Mouse (Mus musculus) neural tube, embryonic 12.5 days (tissue): ENCODE measurements around the gene Gm11444. TPM values are rescaled to one million over a fixed set of nuclear protein-coding genes. Genes with fewer than 3 reads are reported as not detected.

Source experiments
- ATAC-seq: fragments of 200-750 bp; cut with Nextera tagmentation; 2 replicates; pipeline ENCODE4 v1.8.0; 2017; ENCODE audit warnings: low read depth, mild to moderate bottlenecking, moderate TSS enrichment, moderate library complexity; ENCODE audit not compliant: low FRiP score
- H3K27ac ChIP-seq: fragments of 300-500 bp; sonication (generic); 2 replicates; pipeline ENCODE4 v1.5.1; 2016
- H3K27me3 ChIP-seq: fragments of 300-500 bp; sonication (generic); replicated peaks from 2 replicates; pipeline ENCODE4 v1.6.1; 2016; ENCODE audit warnings: mild to moderate bottlenecking
- H3K36me3 ChIP-seq: fragments of 300-500 bp; sonication (generic); 2 replicates; pipeline ENCODE4 v1.6.1; 2016; ENCODE audit warnings: mild to moderate bottlenecking
- H3K4me1 ChIP-seq: fragments of 300-500 bp; sonication (generic); 2 replicates; pipeline ENCODE4 v1.6.1; 2016
- H3K4me2 ChIP-seq: fragments of 300-500 bp; sonication (generic); replicated peaks from 2 replicates; pipeline ENCODE4 v1.6.1; 2016; ENCODE audit warnings: mild to moderate bottlenecking
- H3K4me3 ChIP-seq: fragments of 300-500 bp; sonication (generic); 2 replicates; pipeline ENCODE4 v1.5.1; 2016
- H3K9ac ChIP-seq: fragments of 300-500 bp; sonication (generic); 2 replicates; pipeline ENCODE4 v1.6.1; 2016; ENCODE audit warnings: mild to moderate bottlenecking
- H3K9me3 ChIP-seq: fragments of 300-500 bp; sonication (generic); 2 replicates; pipeline ENCODE4 v1.6.1; 2016; ENCODE audit warnings: mild to moderate bottlenecking
- WGBS: fragments of 180-500 bp; shearing (Covaris S2); methylation state at CpG from one replicate; pipeline ENCODE4 v1.1.7; 2016; 5-methylcytosine and 5-hydroxymethylcytosine counted together
- polyA plus RNA-seq: library from polyadenylated mRNA; unstranded; fragments of >200 nt; fragmentation: Nextera tagmentation; extraction: Ambion mirVana; gene quantifications from 2 replicates; pipeline ENCODE4 v1.2.1, GENCODE M21; 2016

The Gm11444 gene
- polyA plus RNA-seq, 1 experiment from 2014 or later, result not detected

DNA sequence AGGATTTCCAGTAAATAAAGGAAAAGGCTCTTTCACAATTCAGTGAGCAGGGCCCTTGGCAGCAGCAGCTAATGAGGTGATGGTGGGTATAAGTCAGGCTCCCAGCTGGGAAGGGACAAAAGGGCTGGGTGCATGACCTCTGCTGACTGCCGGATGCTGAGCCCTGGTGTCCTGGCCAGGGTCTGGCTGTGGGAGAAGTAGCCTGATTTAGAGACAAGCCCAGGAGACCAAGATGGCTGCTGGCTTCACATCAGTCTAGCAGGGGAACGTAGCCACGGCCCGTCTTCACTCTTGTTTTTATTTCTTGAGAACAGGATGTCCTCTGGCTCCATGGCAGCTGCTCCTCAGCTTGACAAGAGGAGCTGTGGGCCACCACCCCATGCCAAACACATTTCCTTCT is 3.6 kb downstream of the Gm11444 start:
- no peak overlapping the region for H3K4me2 ChIP-seq
- H3K9ac ChIP-seq, result no peak overlapping the region
- no peaks in the 10 kb centered on the region for H3K9me3 ChIP-seq
- no peak overlapping the region for H3K27ac ChIP-seq
- peaks cover 50% of the 10 kb centered on the region for H3K27me3 ChIP-seq
- H3K4me3 ChIP-seq, result no peak overlapping the region
- H3K36me3 ChIP-seq, result no peaks in the 10 kb centered on the region
- ATAC-seq, result no peak
- H3K4me1 ChIP-seq, result peaks cover 18% of the 10 kb centered on the region
- WGBS, result 45% methylated on average over 4 of the region's 4 CpGs

GRCm38 (mm10) chr11:85845921-85846320 is 4.2 kb downstream of the Gm11444 start:
- WGBS, result 43% methylated on average over 5 of the region's 5 CpGs
- H3K27ac ChIP-seq, result no peak overlapping the region
- no peaks in the 10 kb centered on the region for H3K9me3 ChIP-seq
- no peak overlapping the region for H3K4me3 ChIP-seq
- no peak overlapping the region for H3K9ac ChIP-seq
- no peaks in the 10 kb centered on the region for H3K36me3 ChIP-seq
- ATAC-seq, result no peak
- H3K4me2 ChIP-seq, result no peak overlapping the region
- H3K27me3 ChIP-seq, result peaks cover 55% of the 10 kb centered on the region
- peaks cover 18% of the 10 kb centered on the region for H3K4me1 ChIP-seq

DNA sequence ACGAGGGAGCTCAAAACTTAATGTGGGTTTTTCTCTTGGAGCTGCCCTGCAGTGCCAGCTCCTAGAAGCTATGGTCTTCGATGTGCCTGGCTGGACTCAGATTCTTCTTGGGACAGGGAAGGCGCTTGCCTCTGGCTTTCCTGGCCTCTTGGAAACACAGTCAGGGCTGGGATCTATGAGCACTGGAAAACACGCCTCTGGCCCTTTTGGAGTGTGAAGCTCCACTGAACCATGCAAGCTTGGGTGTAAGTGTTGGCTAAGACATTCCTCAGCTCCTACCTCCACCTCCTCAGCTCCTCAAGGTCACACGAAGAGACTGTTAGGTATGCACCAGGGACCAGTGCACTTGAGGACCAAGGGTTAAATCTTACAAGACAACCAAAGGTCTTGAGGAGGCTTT is 5.2 kb downstream of the Gm11444 start:
- Histone ChIP-seq H3K4me1 (peaks cover 18% of the 10 kb centered on the region), H3K9me3 (no peaks in the 10 kb centered on the region), H3K4me2 (peak overlapping the region; percentile 76), H3K9ac (0 out of 2 replicates have a peak overlapping the region, but pooled peaks have one; percentile 46), H3K27me3 (peaks cover 62% of the 10 kb centered on the region), H3K4me3 (no peak overlapping the region), H3K36me3 (no peaks in the 10 kb centered on the region), H3K27ac (no peak overlapping the region)
- no peak for ATAC-seq
- 30% methylated on average over 5 of the region's 5 CpGs for WGBS

GRCm38 (mm10) chr11:85844144-85844965 is 5.8 kb downstream of the Gm11444 start:
- Histone ChIP-seq H3K9me3 (no peaks in the 10 kb centered on the region), H3K36me3 (no peaks in the 10 kb centered on the region), H3K27me3 (peaks cover 66% of the 10 kb centered on the region), H3K4me1 (peaks cover 18% of the 10 kb centered on the region), H3K4me2 (peak overlapping the region; percentile 76), H3K4me3 (peak overlapping the region; percentile 44), H3K9ac (peak overlapping the region; percentile 46), H3K27ac (no peak overlapping the region)
- peak; percentile 51 for ATAC-seq
- WGBS, result under 1% methylated on average over 54 of the region's 54 CpGs

- peak overlapping the region; percentile 41; the same call in 1 of the 2 replicates for H3K9ac ChIP-seq
- no peaks in the 10 kb centered on the region for H3K9me3 ChIP-seq
- H3K27me3 ChIP-seq, result peaks cover 74% of the 10 kb centered on the region
- H3K36me3 ChIP-seq, result no peaks in the 10 kb centered on the region
- peak overlapping the region; percentile 44 for H3K4me3 ChIP-seq
- under 1% methylated on average over 18 of the region's 18 CpGs for WGBS
- H3K27ac ChIP-seq, result no peak overlapping the region
- peak; percentile 45 for ATAC-seq
- H3K4me2 ChIP-seq, result peak overlapping the region; percentile 76
- H3K4me1 ChIP-seq, result peaks cover 18% of the 10 kb centered on the region
Observed at GRCm38 (mm10) chr11:85843347-85843692, 6.8 kb downstream of the Gm11444 start.

- Histone ChIP-seq H3K9ac (no peak overlapping the region), H3K4me3 (peak overlapping the region; percentile 44; the same call in 1 of the 2 replicates), H3K4me1 (peaks cover 24% of the 10 kb centered on the region), H3K4me2 (peak overlapping the region; percentile 76), H3K27me3 (peaks cover 80% of the 10 kb centered on the region), H3K36me3 (no peaks in the 10 kb centered on the region), H3K9me3 (no peaks in the 10 kb centered on the region), H3K27ac (no peak overlapping the region)
- ATAC-seq, result no peak
- 5% methylated on average over 24 of the region's 24 CpGs for WGBS
Observed at GRCm38 (mm10) chr11:85842596-85843346, 7.4 kb downstream of the Gm11444 start.

DNA sequence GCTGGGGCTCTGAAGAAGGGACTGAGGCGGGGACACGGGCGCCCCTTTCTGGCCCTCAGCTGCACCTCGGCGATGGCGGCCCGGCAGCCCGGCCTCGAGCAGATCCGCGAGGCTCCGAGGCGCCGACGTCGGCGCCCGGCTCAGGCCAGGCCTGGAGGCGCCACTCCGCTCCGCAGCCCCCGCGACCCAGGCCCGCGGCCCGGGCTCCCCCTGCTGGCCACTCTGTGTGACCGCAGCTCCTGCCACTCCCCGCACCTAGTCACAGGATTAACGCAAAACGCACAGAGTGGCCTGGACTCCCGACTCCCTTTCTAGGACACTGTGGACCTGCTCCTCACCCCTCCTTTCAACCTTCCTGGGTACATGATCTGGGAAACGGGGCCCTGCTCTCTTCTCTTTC is 8.2 kb downstream of the Gm11444 start:
- H3K36me3 ChIP-seq, result no peaks in the 10 kb centered on the region
- peak; percentile 63 for ATAC-seq
- peak overlapping the region; percentile 48 for H3K9ac ChIP-seq
- peak overlapping the region; percentile 30 for H3K4me3 ChIP-seq
- H3K4me2 ChIP-seq, result peak overlapping the region; percentile 76
- no peak overlapping the region for H3K27ac ChIP-seq
- H3K9me3 ChIP-seq, result no peaks in the 10 kb centered on the region
- peaks cover 26% of the 10 kb centered on the region for H3K4me1 ChIP-seq
- WGBS, result under 1% methylated on average over 32 of the region's 32 CpGs
- peaks cover 82% of the 10 kb centered on the region for H3K27me3 ChIP-seq

GRCm38 (mm10) chr11:85841211-85841681 is 8.9 kb downstream of the Gm11444 start:
- H3K9ac ChIP-seq, result no peak overlapping the region
- no peak for ATAC-seq
- WGBS, result 6% methylated on average over 8 of the region's 8 CpGs
- no peaks in the 10 kb centered on the region for H3K36me3 ChIP-seq
- no peaks in the 10 kb centered on the region for H3K9me3 ChIP-seq
- H3K4me2 ChIP-seq, result peak overlapping the region; percentile 76
- no peak overlapping the region for H3K27ac ChIP-seq
- H3K4me3 ChIP-seq, result no peak overlapping the region
- H3K4me1 ChIP-seq, result peaks cover 26% of the 10 kb centered on the region
- peaks cover 82% of the 10 kb centered on the region for H3K27me3 ChIP-seq

GRCm38 (mm10) chr11:85840803-85841145 is 9.4 kb downstream of the Gm11444 start:
- Histone ChIP-seq H3K9ac (no peak overlapping the region; the same call in 1 of the 2 replicates), H3K4me3 (peak overlapping the region; percentile 16; the same call in 1 of the 2 replicates), H3K27ac (no peak overlapping the region), H3K9me3 (no peaks in the 10 kb centered on the region), H3K4me1 (peaks cover 26% of the 10 kb centered on the region), H3K27me3 (peaks cover 82% of the 10 kb centered on the region), H3K4me2 (peak overlapping the region; percentile 48), H3K36me3 (no peaks in the 10 kb centered on the region)
- no peak for ATAC-seq
- 2% methylated on average over 21 of the region's 21 CpGs for WGBS

DNA sequence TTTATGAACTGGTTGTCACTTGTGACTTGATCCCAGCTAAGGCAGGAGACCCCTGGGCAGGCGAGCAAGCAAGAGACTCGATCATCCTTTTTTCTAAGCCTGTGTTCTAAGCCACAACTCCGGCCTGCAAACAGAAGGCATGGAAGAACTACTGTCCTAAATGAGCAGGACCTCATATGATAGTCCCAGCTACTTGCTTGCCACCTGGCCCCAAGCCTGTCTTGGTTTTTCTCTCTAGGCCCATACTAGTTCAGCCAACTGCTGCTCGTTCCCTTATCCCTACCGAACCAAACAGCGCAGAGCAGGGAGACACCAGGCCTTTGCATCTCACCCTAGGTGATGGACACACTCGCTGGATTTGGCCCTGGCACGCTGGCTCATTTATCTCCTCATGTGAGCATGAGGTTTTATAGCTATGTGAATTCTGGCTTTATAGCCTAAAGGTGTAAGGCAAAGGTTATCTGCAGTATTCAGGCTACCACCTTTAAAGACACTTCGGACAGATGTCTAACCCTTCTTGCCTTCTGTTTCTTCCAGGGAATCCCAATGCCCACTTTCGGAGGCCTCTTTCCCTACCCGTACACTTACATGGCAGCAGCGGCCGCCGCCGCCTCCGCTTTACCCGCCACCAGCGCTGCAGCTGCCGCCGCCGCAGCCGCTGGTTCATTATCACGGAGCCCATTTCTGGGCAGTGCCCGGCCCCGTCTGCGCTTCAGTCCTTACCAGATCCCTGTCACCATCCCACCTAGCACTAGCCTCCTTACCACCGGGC is 9.9 kb downstream of the Gm11444 start:
- Histone ChIP-seq H3K27me3 (peaks cover 82% of the 10 kb centered on the region), H3K27ac (no peak overlapping the region), H3K9me3 (no peaks in the 10 kb centered on the region), H3K4me2 (peak overlapping the region; percentile 48), H3K4me3 (peak overlapping the region; percentile 16; the same call in 1 of the 2 replicates), H3K4me1 (peaks cover 26% of the 10 kb centered on the region), H3K9ac (no peak overlapping the region; the same call in 1 of the 2 replicates), H3K36me3 (no peaks in the 10 kb centered on the region)
- WGBS, result 5% methylated on average over 27 of the region's 27 CpGs
- ATAC-seq, result no peak

DNA sequence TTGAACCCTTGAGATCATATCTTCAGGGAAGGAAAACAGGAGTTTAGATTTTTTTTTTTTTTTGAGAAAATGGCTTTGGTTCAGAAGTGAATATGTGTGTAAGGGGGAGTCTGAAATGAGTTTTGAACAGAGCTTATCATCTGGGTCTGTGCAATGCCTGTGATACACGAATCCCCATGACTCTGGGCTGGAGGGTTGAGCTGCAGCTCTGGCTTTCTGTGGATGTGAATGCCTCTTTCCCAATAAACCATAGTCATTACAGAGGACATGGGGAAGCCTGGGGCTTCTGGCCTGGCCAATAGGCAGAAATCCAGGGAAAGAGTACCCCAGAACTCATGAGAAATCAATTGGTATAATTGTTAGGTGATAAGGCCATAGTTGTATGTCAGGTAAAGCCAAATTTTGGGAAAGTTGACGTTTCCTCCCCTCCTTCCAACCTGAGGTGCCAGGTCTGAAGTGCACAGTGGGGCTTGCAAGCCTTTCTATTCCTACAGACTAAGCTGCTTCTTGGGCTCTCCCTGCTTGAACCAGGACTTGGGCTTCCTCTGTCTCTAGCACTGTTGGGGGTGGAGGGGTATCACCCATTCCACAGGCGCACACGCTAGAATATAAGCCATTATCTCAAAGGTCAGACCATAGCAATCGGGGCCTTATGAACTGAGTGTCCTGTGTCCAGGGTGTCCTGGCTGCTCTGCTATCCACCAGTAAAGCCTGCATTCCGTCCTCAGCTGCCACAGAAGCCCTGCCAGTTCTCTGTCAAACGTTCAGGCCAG is 10.7 kb downstream of the Gm11444 start:
- Histone ChIP-seq H3K36me3 (no peaks in the 10 kb centered on the region), H3K9me3 (no peaks in the 10 kb centered on the region), H3K9ac (no peak overlapping the region), H3K27me3 (peaks cover 83% of the 10 kb centered on the region), H3K4me1 (peaks cover 23% of the 10 kb centered on the region), H3K4me3 (no peak overlapping the region), H3K4me2 (peak overlapping the region; percentile 48), H3K27ac (no peak overlapping the region)
- WGBS, result 8% methylated on average over 7 of the region's 7 CpGs
- no peak for ATAC-seq
